Mouse (Mus musculus): ENCODE data around the gene Dgat2.

Dgat2 gene

DNA sequence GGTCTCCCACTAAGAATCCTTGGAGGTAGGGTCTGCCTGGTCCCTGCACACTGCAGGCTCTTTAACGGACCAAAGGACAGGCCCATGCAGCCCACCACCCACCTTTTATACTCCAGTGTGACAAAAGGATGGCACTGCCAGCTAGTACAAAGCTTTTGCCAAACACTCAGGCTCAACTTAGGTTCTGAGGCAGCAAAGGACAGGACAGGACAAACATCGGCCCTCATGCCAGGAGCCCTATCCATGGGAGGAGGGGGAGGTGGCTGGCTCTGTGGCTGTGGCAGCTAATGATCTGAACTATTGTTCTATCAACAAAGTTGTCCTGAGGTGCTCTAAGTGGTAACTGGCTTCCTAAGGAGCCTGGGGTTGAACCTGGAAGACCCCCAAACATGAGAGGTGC is 23.1 kb downstream of the Dgat2 start:
- DNase-seq = no peak

DNA sequence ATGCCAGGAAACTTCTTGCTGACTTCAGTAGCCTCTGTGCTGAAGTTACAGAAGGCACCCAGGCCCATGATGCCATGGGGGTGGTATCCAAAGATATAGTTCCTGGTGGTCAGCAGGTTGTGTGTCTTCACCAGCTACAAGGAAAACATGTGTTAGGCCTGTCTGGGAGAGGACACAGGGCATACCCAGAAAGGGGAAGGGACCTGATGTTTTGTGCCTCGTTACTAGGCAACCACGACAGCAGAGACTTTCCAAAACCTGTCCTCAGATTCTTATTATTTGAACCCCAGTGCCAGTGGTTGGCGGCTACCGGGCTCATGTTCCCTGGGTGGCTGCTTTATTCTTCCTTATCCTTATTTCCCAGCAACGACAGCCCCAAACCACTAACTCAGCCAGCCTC is 23.6 kb downstream of the Dgat2 start:
- no peak for DNase-seq

GRCm38 (mm10) chr7:99158011-99158410 is 24.5 kb downstream of the Dgat2 start:
- no peak for DNase-seq

DNA sequence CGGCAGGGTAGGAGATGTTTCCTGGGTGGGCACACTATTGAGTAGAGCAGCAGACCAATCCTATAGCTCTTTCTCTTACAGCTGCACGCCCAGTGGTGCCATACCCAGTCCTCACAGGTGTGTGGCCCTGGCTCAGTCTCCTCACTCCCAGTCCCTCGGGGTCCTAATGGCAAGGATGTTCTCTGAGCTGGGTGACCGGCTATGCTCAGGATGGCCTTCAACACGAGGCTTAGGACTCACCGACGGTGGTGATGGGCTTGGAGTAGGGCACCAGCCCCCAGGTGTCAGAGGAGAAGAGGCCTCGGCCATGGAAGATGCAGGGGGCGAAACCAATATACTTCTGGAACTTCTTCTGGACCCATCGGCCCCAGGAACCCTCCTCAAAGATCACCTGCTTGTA is 25.8 kb downstream of the Dgat2 start:
- no peak for DNase-seq

GRCm38 (mm10) chr7:99155311-99156289 is 26.9 kb downstream of the Dgat2 start:
- DNase-seq = no peak

GRCm38 (mm10) chr7:99154648-99155151 is 27.8 kb downstream of the Dgat2 start:
- no peak for DNase-seq

GRCm38 (mm10) chr7:99153686-99154202 is 28.8 kb downstream of the Dgat2 start:
- no peak for DNase-seq

DNA sequence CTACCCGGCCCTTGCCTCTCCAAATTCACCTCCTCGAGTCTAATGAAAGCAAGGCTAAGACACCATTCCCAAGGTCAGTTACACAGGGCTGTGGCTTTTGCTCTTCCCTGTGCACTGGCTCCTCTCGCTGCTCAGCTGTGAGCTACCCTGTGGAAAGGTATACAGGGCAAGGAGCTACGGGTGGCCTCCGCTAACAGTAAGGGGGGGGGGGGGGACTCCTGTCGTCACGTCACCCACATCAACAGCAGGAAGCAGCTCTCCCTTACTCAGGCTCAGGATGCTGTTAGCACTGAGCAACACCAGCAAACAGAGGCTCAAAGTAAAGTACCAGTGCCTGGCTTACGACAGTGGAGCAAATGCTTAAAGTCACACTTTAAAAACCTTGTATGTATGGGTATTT is 29.8 kb downstream of the Dgat2 start:
- no peak for DNase-seq

GRCm38 (mm10) chr7:99151342-99151741 is 31.2 kb downstream of the Dgat2 start:
- peak; percentile 97 for DNase-seq

DNA sequence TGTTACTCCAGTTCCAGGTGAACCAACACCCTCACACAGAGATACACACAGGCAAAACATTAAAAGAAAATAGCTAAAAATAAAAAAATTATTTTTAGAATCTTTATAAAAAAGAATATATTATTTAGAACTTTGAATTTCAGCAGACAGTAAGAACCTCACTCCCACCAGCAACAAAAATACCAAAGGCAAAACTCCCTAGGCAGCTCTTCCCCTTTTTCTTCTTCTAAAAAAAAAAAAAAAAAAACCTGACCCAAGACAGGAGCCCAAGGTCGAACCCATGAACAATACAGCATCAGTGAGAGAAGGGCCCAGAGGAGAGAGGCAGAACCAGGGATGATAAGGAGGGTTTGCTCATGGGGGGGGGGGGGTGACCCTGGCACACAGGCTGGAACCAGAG is 33.5 kb downstream of the Dgat2 start:
- no peak for DNase-seq

DNA sequence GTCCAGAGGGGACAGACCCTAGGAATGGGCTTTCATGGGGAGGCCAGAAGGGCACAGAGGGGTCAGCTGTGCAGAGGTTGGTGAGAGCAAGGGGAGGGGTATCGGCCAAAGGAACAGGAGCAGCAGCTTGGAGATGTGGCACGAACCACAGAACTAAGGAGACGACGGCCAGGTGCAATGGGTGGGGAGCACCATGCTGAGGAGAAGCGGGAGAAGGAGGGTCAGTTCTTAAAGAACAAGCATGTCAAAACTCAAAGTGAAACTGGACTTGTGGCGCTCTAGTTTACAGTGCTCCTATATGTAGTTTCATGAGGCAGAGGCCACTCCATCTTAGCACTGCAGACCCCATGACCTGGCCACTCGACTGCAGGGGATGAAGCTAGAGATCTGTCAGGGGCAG is 35.0 kb downstream of the Dgat2 start:
- DNase-seq = no peak

DNA sequence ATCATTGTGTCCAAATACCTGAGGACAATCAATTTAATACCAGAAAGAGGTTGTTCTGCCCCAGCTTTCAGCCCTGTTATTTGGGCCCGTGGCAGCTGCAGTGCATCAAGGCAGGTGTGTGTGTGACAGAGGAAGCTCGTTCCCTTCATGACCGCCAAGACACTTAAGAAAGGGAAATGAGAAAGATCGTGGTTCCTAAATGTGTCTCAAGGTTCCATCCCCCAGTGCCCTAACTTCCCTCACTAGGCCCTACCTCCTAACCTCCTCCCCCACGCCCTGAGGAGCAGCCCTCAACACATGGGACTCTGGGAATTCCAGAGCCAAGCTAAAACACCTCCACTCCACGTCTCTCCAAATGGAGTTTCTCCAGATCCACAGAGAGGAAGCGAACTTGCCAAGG is 35.6 kb downstream of the Dgat2 start:
- peak; percentile 57 to 67 for DNase-seq

GRCm38 (mm10) chr7:99146011-99146410 is 36.5 kb downstream of the Dgat2 start:
- no peak for DNase-seq

DNA sequence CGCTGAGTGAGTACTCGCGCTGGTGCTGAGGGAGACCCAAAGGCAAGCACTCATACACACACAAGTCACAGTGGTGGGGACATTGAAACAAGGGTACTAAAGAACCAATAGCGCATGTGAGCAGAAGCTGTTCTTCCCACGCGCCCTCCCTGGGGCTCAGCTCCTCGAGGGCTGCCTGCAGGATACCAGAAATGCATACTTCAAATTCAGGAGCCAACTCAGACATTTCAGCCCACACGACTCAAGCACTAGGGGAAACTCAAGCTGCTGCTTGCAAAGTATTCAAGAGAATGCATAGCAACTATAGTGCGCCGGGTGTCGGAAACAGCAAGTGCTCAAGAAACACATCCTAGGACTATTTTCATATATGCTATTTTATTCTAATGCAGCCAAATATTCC is 37.9 kb downstream of the Dgat2 start:
- DNase-seq = no peak

- DNase-seq = no peak
Measured at GRCm38 (mm10) chr7:99143244-99143643, 39.3 kb downstream of the Dgat2 start.

- no peak for DNase-seq
Measured at GRCm38 (mm10) chr7:99141919-99142606, 40.5 kb downstream of the Dgat2 start.

GRCm38 (mm10) chr7:99140984-99141918 is 41.3 kb downstream of the Dgat2 start, which contains the start of gene Uvrag:
Uvrag (minus strand) TSS chr7:99141141.
- DNase-seq = peak; percentile 97 to 99

DNA sequence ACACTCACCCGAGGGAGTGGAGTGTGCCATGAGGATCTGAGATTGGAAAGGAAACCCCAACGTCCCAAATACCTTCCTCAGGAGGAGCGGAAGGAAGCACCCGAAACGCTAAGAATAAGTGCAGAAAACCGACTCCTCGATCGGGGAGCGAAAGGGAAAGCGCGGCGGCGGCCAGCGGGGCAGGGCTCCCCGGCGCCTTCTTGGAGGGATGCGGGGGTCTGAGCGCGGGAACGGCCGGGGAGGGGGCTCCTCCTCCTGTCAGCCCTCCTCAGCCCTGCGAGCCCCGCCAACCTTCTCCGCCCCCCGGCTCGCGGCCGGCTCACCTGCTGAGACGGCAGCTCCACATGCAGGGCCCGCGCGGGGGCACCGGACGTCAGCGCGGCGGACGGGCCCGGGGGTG is 42.0 kb downstream of the Dgat2 start:
- no peak for DNase-seq

DNA sequence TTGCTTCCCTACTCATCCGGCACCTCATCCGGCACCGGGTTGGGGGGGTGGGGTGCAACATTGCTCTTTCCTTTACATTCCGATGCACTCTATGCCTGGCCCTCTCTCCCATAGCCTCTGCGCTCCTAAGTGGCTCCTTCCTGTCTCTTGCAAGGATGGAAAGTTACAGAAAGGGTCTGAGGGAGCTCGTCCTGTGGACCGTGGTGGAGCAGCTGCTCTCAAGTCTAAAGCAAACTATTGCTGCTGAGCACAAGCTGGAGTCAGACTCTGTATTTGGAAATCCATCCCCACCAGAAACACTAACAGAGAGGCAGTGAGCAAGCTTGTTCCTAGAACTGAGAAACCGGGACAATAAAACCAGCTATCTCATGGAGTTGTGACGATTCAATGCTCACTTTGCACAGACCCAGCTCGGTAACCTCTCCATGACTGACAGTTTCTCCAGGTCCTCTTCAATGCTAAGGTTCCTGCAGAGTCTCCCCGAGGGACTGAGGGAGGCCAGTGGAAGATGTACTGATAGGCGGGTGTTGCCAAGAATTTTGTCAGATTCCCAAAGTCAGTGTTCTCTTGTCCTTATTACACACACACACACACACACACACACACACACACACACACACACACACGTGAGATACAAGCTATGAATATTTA is 42.6 kb downstream of the Dgat2 start:
- DNase-seq = no peak

DNA sequence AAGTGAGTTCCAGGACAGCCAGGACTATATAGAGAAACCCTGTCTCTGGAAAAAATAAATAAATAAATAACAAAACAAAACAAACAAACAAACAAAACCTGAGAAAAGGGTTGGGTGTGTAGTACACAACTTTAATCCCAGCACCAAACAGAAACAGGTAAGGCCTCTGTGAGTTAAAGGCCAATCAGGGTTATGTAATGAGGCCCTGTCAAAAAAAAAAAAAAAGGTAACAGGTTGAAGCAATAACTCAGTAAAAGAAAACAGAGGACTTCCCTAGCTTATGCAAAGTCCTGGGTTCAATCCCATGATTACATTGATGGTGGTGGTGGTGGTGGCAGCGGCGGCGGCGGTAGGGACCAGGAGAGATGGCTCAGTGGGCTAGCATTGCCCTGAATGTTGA is 45.0 kb downstream of the Dgat2 start:
- DNase-seq = no peak

DNA sequence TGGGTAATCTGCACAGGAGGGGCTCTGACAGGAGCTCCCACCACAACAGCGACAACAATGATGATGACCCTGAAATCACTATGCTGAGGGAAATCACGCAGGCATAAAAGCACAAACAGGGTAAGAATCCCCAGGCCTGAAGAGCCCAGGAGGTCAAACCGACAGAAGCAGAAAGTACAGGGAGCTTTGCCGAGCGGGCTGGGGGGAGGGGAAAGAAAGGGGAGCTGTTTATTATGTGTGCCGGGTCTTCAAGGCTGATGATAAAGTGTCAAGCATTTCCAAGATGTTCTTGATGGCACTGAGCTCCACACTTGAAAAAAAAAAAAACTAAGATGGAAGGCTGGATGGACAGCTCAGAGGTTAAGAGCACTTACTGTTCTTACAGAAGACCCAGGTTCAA is 45.7 kb downstream of the Dgat2 start:
- no peak for DNase-seq
